Mouse (Mus musculus): ENCODE measurements at regions not wholly inside any gene's neighbourhood (a gene's known extent, or its start where the extent isn't known, plus 50 kb on each side); places are given as distances from the start of the nearest gene placed in this dataset.

DNA sequence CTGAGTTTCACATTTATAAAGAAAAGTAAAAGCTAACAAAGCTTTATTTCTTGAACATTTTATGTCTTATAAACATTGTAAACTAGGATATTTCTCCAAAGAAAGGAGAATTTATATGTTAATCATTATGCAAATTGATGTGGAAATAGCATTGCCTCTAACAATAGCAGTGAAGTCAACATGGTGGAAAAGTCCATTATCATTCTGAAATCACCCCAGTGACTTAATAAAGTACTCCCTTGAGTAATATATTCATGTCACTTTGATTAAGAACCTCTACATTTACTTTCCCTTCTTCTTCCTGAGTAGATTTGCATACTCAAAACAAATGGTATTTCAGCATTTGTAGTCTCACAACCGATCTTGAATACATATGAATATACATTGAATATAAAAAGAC is 676.7 kb upstream of the Edil3 start:
- no peak for DNase-seq (ENCODE audit: low spot score in 2 of 2)
- intact Hi-C loops (cut with DNase I): no loop called here

DNA sequence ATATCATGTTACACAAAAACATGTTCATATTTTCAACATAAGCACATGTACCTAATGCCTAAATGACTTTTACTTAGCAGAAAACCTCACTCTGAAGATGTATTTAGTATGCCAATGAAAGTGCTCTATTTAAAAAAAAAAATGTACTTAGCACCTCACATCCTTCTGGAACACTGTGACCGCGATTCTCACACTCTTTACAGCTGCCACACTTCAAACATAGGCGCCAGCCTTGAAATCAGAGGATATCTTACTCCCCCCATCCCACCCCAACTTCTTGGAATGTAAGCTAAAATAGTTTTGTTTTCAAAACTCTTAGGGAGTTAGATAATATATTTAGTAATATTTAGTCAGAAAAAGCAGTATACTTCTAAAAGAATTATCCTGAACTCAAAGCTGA is 634.7 kb upstream of the Edil3 start:
- peak; percentile 4 to 63 for DNase-seq (ENCODE audit: low spot score in 2 of 2)
- intact Hi-C loops (cut with DNase I): loop anchor here (10.0 kb wide), 1 partner anchor 162 kb away; no protein-coding TSS in a partner anchor

DNA sequence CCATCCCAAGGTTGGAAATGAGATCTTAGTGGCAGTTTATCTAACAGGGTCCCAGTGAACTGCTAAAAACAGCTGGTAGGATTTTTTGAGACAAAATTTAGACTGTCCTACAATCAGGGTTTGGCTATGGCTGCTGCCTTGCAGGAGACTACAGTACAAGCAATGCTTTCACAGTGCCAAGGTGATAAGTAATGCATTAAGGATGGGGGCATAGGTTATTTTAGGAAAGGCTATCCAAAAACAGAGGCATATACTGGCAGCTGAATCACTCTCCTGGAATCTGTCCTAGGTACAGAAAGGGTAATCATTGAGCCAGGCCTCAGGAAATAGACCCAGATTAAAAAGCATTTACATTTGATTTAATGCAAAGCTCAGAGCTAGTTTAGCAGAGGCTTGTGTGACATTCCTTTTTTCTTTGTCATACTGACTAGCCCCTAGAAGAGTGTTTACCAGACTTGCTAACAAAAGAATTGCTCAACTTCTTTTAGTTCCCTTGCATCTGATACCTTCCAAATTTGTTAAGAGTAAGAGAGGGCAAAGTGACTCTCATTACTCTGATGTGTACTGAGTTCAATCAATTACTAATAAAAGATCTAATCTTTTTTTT is 619.5 kb upstream of the Edil3 start:
- DNase-seq (ENCODE audit: low spot score in 2 of 2): no peak
- intact Hi-C loops (cut with DNase I): no loop called here

DNA sequence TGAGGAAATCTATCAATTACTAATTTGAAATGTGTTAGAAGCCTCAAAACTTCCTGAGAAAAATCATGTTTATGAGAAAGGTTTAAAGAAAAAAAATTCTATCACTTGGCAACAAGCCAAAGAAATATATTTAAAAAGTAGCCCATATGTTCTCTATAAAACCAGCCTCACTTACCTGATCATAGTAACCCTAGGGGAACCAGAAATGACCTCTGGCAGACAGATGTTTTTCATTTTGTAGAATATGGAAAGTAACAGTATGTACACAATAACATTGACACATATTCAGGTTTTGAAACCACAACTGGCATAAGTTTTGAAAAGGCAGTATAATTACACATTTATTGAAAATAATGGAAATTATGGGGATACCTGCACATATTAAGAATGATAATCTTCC is 580.8 kb upstream of the Edil3 start:
- intact Hi-C loops (cut with DNase I): no loop called here
- DNase-seq (ENCODE audit: low spot score in 2 of 2): no peak

Measured in left cerebral cortex, postnatal 25 days (tissue).